Mouse (Mus musculus) activated CD4-positive, CD25-positive, alpha-beta regulatory T cell, adult 4 months (primary cell): Measurements from ENCODE around the gene Ocm. TPM values are rescaled to one million over a fixed set of nuclear protein-coding genes. Genes with fewer than 3 reads are reported as not detected.

ENCODE experiments used
- ATAC-seq: one replicate; pipeline ENCODE4 v1.8.0; 2017
- polyA plus RNA-seq, 2 experiments: library from polyadenylated mRNA; unstranded; fragments of 100-300 nt; shearing (Covaris generic); gene quantifications; one replicate each; pipeline ENCODE4 v1.2.1; 2017

Ocm gene
- polyA plus RNA-seq, 2 experiments from 2014 or later = not detected

DNA sequence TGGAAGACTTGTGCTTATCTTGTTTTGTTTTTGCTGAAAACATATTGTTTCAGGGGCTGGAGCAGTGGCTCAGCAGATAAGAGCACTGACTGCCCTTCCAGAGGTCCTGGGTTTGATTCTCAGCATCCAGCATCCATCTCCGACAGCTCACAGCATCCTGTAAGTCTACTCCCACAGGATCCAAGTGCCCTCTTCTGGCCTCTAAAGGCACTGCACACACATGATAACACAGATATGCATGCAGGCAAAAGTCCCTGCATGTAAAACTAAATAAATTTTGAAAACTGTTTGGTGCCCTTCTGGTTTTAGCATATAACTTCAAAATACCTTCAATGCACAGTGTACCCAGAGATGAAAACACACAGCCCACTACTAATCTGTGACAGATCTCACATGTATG lies 27.1 kb downstream of the Ocm start:
- ATAC-seq = no peak

DNA sequence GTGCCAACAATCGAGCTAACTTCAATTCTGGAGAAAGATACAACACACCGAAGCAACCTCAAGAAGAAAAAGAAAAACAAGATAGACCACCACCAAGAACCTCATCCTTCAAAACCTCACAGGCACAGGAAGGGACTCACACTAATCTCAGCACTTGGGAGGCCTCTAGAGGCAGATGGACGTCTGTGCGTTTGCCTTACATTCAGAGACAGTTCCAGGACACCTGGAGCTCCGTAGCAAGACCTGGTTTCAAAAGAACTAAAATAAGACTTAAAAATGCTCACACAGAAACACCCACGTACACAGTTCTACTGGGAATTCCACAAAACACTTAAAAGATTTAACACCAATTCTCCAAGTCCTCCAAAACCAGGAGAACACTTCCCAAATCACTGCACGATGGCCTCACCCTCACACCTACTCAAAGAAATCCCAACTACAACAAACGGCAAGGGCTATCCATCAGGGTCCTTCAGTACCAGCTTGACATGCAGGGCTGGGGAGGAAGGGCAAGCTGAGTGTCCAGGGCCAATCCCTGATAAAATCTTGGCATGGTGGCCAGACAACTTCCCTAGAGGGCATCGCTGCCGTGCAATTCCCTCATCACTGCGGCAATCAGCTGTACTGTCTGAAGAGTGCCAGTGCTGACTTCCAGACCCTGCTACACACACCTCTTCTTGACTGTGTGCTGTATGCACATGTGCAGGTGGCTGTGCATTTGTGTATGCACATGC lies 31.7 kb downstream of the Ocm start:
- no peak for ATAC-seq

DNA sequence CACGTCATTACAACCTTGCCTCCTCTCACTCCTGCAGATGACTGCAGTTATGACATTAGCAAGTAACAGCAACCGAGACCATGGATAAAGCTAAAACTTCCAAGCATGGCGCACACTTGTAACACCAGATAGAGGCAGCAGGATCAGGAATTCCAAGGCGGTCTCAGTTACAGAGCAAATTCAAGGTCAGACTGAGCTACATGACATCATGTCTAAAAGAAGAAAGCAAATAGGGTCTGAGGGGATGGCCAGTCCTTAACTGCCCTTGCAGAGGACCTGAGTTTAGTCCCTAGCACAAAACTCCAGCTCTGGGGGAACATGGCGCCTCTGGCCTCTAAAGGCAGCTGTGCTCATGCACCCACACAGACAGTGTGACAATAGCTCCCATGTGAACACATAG lies 32.6 kb downstream of the Ocm start:
- ATAC-seq = no peak

DNA sequence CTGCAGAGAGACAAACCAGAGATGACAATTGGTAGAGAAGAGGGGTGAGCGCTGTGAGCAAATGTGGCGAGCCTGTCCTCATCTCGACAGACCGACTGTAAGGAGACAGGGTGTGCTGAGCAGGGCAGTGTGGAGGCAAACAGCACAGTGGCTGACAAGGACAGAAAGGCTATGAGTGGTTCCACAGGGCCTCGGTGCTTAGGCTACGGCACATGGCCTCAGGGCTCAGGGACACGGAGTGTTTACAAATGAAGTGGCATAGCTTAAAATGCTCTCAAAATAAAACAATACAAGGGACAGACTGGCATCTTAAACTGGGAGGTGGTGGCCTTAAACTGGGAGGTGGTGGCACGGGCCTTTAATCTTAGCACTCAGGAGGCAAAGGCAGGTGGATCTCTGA lies 33.2 kb downstream of the Ocm start:
- ATAC-seq = no peak

DNA sequence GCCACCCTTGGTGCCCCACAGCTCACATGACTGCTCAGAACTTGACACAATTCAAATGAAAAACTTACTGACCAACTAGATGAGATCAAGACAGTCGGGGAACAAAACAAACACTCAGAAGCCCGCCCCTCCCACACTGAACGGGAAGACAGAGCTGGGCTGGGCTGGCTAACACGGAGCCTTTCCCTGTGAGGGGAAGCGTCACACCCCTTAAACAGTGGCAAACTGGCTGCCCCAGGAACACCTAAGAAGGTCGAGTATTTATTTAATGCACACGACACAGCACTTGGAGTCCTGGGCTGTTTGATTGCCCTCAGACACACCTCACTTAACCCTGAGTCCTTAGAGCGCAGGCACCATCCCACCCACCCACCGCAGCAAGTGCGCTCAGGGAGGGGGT lies 33.8 kb downstream of the Ocm start:
- no peak for ATAC-seq

DNA sequence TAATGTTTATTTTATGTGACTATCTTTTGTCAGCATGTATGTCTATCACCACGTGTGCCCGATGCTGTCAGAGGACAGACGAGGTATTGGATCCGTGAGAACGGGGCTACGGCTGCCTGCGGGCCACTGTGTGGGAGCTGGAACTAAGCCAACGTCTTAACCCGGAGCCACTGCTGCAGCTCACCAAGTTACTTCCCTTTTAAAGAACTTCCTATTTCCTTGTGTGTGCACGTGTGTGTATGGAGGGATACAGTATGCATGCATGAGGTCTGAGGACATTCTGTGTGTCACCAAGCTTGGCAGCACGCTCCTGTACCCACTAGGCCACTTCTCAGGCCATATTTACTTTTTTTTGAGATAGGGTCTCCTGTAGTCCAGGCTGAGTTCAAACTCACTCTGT lies 36.4 kb downstream of the Ocm start:
- ATAC-seq = no peak

DNA sequence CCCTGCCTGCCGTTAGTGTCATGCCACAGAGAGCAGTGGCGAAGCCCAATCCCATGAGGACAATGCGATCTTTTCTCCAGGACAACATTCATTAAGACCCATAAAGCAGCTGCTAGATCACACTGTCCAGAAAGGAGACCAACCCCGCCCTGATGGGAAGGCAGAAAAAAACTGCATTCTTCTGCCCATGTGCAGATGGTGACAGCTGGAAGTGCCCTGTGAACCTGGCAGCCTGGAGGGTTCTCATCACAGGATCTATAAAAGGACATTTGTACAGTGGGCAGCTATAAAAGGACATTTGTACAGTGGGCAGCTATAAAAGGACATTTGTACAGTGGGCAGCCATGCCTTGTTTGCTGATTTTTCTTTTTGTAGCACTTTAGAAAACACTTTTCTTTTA lies 37.4 kb downstream of the Ocm start:
- no peak for ATAC-seq

DNA sequence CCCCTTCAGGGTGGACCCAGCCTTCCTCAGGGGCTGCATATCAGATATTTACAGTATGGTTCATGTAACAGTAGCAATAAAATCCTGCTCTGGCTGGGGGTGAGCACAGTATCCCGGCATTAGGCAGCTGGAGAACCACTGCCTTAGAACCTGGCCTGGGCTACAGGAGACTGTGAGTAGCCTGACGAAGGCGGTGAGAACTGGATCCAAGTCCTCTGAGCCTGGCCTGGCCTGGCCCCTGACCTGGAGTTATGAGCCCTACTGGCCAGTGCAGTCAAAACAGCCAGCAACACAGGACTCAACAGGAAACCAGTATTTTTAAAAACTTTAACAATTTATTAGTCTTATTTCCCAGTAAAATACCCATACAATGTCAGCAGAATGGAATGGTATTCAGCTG lies 38.9 kb downstream of the Ocm start:
- no peak for ATAC-seq

DNA sequence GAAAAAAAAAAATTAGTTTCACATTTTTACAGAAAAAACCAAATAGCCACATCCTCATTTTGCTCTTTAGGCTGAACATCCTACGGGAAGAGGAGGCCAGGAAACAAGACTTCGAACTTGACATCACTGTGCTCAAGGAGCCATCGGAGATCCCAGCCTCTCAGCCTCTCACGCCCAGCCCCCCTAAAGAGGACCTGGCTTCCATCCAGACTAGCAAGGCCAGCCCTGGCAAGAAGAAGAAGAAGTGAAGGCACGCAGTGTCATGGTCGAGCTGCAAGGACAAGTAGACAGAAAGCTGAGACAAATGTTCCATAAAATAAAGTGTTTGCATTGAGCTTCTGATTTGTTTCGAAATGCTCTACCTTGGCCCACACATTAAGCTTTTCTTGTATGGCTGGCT lies 41.1 kb downstream of the Ocm start:
- ATAC-seq = no peak

DNA sequence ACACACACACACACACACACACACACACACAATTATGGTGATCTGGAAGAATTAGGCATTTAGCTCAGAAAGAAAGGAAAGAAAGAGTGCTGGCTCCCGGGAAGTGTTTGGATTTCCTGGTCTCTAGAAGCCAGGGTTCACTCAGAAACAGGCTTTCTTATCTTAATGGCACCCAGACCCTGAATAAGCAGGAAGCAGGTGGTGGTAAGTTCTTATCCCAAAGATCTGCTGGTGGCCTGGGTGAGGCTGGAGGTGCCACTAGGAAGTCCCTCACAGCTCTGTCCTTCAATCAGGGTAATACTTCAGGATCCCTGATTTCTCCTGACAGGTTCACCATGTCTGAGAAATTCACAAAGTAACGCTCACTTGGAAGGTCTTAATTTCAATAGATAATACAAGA lies 44.1 kb downstream of the Ocm start:
- ATAC-seq = no peak

DNA sequence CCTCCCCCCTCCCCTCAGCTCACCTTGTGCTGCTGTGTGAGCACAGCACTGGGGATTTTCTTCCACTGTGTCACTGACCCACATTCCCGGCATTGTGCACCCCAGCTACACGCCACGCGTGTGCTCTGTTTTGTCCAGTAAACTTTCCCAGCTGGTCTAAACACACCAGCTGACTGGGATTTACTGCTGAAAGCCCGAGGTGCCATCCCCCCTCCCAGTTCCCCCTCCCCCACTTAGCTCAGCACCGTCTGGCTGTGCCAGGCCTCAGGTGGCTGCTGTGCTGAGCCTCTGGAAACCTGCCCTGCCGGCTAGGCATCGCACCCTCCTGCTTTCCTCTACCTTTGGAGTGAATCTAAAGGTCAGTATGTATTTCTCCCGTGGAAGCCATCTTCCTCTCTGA lies 45.6 kb downstream of the Ocm start:
- no peak for ATAC-seq

DNA sequence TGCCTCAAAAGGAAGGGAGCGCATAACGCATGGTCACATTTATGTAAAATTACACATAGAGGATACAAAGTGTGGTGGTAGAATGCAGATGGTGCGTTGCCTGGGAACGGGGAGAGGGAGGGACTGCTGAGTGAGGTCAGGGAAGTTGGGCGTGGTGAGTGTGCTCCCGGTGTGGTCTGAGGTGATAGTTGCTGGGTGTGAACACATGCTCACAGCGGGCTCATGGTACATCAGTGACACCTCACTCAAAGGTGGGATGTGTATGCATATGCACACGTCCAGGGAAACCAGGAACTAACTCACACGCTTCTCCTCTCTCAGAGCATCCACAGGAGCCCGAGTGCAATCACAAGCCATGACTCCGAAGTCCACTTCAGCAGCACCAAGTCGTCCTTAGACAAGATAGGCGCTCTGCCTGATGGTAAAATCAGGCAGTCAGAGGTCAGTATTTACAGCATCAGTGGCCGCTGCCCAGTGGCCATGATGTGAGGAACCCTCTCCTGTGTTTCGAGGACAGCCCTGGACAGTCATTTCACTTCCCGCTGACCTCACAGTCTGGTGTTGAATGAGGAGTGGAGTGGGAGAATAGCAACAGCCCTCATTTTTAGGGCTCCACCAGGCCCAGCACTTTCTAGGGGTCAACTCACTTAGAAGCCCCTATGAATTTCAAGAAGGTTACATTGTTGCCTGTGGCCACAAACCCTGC lies 49.6 kb downstream of the Ocm start:
- ATAC-seq = no peak

DNA sequence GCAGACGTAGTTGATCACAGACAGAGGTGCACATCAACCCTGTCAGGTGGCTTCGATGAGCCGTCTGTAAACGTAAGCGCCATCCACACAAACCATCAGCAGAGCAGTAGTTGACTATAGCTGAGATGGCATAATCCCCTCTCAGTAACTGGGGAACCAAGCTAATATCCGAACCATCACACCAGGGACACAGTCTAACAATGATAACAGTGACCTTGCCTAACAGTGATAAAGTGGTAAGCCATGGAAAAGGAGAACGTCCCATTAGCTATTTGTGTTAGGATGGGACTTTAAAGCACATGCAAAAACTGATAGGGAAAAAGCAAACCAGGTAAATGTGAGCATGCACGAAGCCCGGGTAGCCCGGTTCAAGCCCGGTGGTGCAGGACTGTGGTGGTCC lies 50.2 kb downstream of the Ocm start:
- ATAC-seq = no peak

DNA sequence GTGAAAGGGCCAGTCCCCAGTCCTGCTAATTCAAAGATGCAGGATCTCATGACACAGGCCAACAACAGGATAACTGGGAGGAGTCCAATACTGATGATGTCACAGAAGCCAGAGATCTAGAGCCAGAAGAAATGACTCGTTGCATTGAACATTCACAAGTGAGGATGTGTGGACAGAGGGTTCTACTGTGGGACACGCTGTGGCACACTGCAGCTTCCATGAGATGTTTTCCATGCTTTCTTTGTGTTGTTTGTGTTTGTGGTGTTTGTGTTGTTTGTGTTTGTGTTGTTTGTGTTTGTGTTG lies 50.9 kb downstream of the Ocm start:
- no peak for ATAC-seq

DNA sequence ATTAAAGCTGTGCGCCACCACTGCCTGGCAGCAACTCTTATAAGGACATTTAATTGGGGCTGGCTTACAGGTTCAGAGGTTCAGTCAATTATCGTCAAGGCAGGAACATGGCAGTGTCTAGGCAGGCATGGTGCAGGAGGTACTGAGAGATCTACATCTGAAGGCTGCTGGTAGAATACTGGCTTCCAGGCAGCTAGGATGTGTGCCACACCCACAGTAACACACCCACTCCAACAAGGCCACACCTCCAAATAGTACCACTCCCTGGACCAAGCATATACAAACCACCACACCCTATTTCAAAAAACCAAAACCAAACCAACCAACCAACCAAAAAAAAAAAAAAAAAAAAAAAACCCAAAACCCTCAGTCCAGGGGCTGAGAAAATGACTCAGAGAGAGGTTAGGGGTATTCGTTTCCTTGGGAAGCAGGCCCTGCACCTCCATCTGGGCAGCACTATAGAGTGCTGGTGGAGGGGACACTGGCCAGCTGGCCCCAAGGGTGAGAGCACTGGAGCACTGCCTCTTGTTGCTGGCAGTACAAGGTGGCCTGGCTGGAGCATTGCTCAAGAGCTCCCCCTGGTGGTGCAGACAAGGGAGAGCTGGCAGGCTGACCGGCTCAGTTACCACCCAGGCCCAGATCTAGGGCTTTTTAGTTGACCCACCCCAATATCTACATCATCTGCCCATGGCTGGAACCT lies 51.4 kb downstream of the Ocm start:
- no peak for ATAC-seq

DNA sequence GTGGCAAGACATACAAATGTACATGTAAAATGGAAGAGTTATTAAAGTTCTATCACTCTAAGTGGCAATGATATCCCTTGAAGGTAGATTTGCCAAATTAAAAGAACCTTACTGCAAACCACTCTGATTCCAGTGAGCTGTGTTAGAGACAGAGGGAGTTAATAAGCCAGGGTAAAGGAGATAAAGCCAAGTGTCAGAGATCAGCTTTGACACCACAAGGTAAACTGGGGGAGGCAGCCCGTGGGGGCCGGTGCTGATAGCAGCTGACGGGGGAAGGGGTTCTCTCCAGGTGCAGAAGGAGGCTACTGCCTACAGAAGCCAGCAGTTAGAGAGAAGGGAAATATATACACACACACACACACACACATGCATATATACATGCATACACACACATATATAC lies 53.8 kb downstream of the Ocm start:
- ATAC-seq = no peak

Other genes starting within 250 kb of the Ocm start
- gene Eif2ak1, start 208.9 kb downstream of the Ocm start, polyA plus RNA-seq = 10 to 100 TPM; 22.4 to 23.5 TPM
- gene Ankrd61, start 129.0 kb downstream of the Ocm start, polyA plus RNA-seq = under 1 TPM in 1 of 2 experiments, not detected in 1; 0.69 TPM
- gene Aimp2, start 116.8 kb downstream of the Ocm start, polyA plus RNA-seq = 10 to 100 TPM; 32.3 to 54.2 TPM
- 10 to 100 TPM; 37.0 to 39.8 TPM for gene Pms2, start 116.7 kb downstream of the Ocm start, polyA plus RNA-seq
- gene Gm42421, start 98.5 kb downstream of the Ocm start, polyA plus RNA-seq = 1 to 10 TPM in 1 of 2 experiments, not detected in 1; 2.7 TPM
- gene Rsph10b, start 93.6 kb downstream of the Ocm start, polyA plus RNA-seq = not detected
- 10 to 100 TPM; 37.5 to 38.6 TPM for gene Ccz1, start 11.8 kb downstream of the Ocm start, polyA plus RNA-seq
- gene Lmtk2, start 73.8 kb upstream of the Ocm start, polyA plus RNA-seq = 1 to 10 TPM; 3.7 to 4.3 TPM
- under 1 TPM in 1 of 2 experiments, not detected in 1; 0.09 TPM for gene Bhlha15, start 163.6 kb upstream of the Ocm start, polyA plus RNA-seq
- gene Tecpr1, start 196.9 kb upstream of the Ocm start, polyA plus RNA-seq = 10 to 100 TPM; 68.3 to 97.8 TPM
- 1 to 10 TPM; 2.5 to 4.7 TPM for gene Bri3, start 217.8 kb upstream of the Ocm start, polyA plus RNA-seq